Mouse (Mus musculus) embryonic facial prominence, embryonic 10.5 days (tissue): ENCODE results near the gene Arhgef18. TPM values are rescaled to one million over a fixed set of nuclear protein-coding genes. Genes with fewer than 3 reads are reported as not detected.
A peak's percentile ranks its signal among the peaks of the same experiment; 100 is the strongest.

ENCODE experiments used
- DNase-seq: peaks from one replicate; pipeline ENCODE4 v3.0.0-alpha.2; 2017; ENCODE audit warnings: low spot score
- H3K27ac ChIP-seq: fragments of 300-500 bp; sonication (generic); replicated peaks from 2 replicates; pipeline ENCODE4 v1.5.1; 2016; ENCODE audit warnings: mild to moderate bottlenecking
- H3K27me3 ChIP-seq: fragments of 300-500 bp; sonication (generic); replicated peaks from 2 replicates; pipeline ENCODE4 v1.6.1; 2016; ENCODE audit warnings: low read depth, mild to moderate bottlenecking; ENCODE audit not compliant: poor library complexity, severe bottlenecking
- H3K36me3 ChIP-seq: fragments of 300-500 bp; sonication (generic); replicated peaks from 2 replicates; pipeline ENCODE4 v1.6.1; 2016; ENCODE audit warnings: mild to moderate bottlenecking, moderate library complexity
- H3K4me1 ChIP-seq: fragments of 300-500 bp; sonication (generic); 2 replicates; pipeline ENCODE4 v1.6.1; 2016
- H3K4me3 ChIP-seq: fragments of 300-500 bp; sonication (generic); 2 replicates; pipeline ENCODE4 v1.5.1; 2016; ENCODE audit warnings: mild to moderate bottlenecking, moderate library complexity
- H3K9me3 ChIP-seq: fragments of 300-500 bp; sonication (generic); 2 replicates; pipeline ENCODE4 v1.6.1; 2016; ENCODE audit warnings: mild to moderate bottlenecking
- WGBS: fragments of 180-500 bp; shearing (Covaris S2); methylation state at CpG from one replicate; pipeline ENCODE4 v1.1.7; 2016; 5-methylcytosine and 5-hydroxymethylcytosine counted together
- polyA plus RNA-seq: library from polyadenylated mRNA; unstranded; fragments of >200 nt; fragmentation: Nextera tagmentation; extraction: Ambion mirVana; gene quantifications from 2 replicates; pipeline ENCODE4 v1.2.1, GENCODE M21; 2016

Gene Arhgef18
- polyA plus RNA-seq, 1 experiment from 2014 or later = 9.6 TPM

DNA sequence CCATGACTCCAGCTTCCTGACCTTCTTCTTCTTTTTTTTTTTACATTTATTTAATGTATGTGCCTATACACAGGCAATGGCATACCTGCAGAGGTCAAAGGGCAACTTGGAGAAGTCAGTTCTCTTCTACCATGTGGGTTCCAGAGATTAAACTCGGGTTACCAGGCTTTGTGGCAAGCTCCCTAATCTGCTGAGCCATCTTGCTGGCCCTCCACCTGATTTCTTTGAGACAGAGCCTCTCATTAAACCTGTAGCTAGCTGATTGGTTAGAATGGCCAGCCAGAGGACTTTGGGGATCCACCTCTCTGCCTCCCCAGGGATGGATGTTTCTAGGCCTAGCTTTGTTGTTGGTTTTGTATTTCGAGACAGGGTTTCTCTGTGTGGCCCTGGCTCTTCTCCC lies 18.3 kb downstream of the Arhgef18 start:
- DNase-seq = no peak

DNA sequence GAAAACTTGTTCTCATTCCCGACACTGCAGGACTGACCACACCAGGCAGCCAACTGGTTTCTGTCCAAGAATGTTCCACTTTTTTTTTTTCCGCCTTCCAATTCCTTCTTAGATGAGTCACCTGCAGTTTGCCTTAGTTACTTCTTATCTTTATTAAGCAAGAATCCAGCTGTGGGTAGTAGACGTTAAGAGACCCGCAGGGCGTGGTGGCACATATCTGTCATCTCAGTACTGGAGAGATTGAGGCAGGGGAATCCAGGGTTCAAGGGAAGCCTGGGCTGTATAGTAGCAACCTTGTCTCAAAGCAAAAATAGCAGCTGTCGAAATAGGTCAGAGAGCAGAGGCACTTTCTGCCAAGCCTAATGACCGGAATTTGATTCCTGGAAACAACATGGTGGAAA lies 19.1 kb downstream of the Arhgef18 start:
- peaks cover 25% of the 10 kb centered on the region for H3K4me1 ChIP-seq
- H3K36me3 ChIP-seq = no peaks in the 10 kb centered on the region; the same call in 1 of the 2 replicates
- 90% methylated on average over 7 of the region's 7 CpGs for WGBS
- H3K9me3 ChIP-seq = no peaks in the 10 kb centered on the region
- no peak overlapping the region for H3K4me3 ChIP-seq
- no peak overlapping the region for H3K27ac ChIP-seq
- no peaks in the 10 kb centered on the region for H3K27me3 ChIP-seq
- no peak for DNase-seq

More for the DNA sequence above, 18.3 kb downstream of the Arhgef18 start:
- Histone ChIP-seq H3K27ac (no peak overlapping the region), H3K36me3 (peaks cover 5% of the 10 kb centered on the region), H3K27me3 (no peaks in the 10 kb centered on the region), H3K4me3 (no peak overlapping the region), H3K4me1 (peaks cover 17% of the 10 kb centered on the region), H3K9me3 (no peaks in the 10 kb centered on the region)
- WGBS = 77% methylated on average over 2 of the region's 2 CpGs

DNA sequence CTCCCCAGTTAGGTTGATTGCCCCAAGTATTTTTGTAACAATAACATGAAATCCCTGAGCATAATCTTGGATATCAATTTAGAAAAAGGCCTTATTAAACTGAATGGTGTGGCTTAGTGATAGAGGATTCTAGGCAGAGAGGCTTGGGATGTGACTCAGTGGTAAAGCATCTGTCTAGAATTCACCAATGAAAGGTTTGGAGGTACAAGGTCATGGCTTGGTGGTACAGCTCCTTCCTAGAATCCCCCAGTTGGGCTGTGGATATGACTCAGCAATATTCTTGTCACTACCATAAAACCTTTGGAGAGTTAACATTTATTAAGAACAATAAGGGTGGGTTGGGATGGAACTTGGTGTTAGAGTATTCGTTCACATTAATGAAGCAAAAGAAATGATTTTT lies 20.0 kb downstream of the Arhgef18 start:
- H3K9me3 ChIP-seq = no peaks in the 10 kb centered on the region
- H3K4me1 ChIP-seq = peaks cover 34% of the 10 kb centered on the region
- no peaks in the 10 kb centered on the region for H3K27me3 ChIP-seq
- WGBS = 91% methylated on average over 1 of the region's 1 CpGs
- no peak overlapping the region for H3K27ac ChIP-seq
- no peak overlapping the region for H3K4me3 ChIP-seq
- H3K36me3 ChIP-seq = no peaks in the 10 kb centered on the region; the same call in 1 of the 2 replicates
- DNase-seq = no peak

DNA sequence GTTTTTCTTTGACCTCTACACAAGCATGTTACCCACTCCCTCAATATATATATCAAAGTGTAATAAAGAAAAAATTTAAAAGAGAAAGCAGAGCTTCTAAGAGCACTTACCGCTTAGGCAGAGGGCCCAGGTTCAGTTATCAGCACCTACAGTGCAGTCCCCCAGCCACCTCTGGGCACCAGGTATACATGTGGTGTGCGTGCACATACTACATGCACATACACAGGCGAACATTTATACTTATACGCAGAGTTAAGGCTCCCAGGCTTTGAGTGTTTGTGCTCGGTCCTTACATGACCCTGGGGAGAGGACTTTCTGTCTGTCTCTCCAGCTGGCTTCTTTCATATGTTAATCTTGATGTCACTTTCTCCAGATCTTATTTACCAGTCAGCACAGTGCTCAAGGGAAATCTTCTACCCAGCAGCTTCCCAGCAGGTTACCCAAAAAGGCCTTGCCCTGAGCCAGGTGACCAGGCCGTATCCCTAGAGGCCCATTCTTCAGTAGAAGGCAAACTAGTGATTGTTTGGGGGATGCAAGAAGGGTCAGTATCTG lies 21.9 kb downstream of the Arhgef18 start:
- peaks cover 39% of the 10 kb centered on the region for H3K4me1 ChIP-seq
- no peak for DNase-seq
- WGBS = 58% methylated on average over 6 of the region's 6 CpGs

DNA sequence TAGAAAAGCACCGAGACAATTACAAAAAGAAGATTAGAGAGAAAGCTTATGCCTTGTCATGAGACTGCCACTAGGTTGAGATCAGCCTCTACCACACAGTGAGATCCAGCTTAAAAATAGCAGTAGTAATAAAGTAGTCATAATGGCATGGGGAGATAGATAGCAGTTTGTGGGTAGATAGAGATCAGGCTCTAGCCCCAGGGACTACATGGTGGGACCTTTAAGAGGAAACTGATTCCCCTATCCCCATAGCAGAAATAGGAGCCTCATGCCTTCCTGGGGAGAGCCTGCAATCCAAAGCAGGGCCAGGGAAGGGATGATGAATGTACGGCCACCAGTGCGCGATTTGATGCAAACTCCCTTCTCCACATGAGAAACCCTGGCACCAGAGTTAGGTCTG lies 22.5 kb downstream of the Arhgef18 start:
- no peak for DNase-seq
- Histone ChIP-seq H3K36me3 (peaks cover 3% of the 10 kb centered on the region; the same call in 1 of the 2 replicates), H3K27ac (no peak overlapping the region), H3K27me3 (no peaks in the 10 kb centered on the region), H3K4me1 (peaks cover 39% of the 10 kb centered on the region), H3K9me3 (no peaks in the 10 kb centered on the region), H3K4me3 (no peak overlapping the region)
- 64% methylated on average over 4 of the region's 4 CpGs for WGBS

More for the DNA sequence above, 21.9 kb downstream of the Arhgef18 start:
- Histone ChIP-seq H3K9me3 (no peaks in the 10 kb centered on the region), H3K27me3 (no peaks in the 10 kb centered on the region), H3K27ac (no peak overlapping the region), H3K36me3 (no peaks in the 10 kb centered on the region; the same call in 1 of the 2 replicates), H3K4me3 (no peak overlapping the region)

DNA sequence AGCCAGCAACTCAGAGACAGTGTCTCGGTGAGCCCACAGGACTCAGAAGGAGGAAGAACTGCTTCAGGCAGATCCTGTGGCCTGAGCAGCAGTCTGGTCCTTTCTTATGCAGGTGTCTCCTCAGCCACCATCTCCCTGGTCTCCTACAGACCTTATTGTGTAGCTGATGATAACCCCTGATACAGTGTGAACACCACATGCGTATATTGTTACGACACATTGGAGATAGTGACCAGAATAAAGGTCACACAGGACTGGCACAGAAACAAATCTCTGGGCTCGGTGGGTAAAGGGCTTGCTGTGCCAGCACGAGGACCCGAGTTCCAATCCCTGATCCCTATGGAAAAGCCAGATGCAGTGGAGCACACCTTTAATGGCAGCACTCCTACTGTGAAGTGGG lies 22.9 kb downstream of the Arhgef18 start:
- DNase-seq = no peak
- Histone ChIP-seq H3K4me1 (peaks cover 39% of the 10 kb centered on the region), H3K4me3 (no peak overlapping the region), H3K27ac (no peak overlapping the region), H3K36me3 (peaks cover 7% of the 10 kb centered on the region; the same call in 1 of the 2 replicates), H3K9me3 (no peaks in the 10 kb centered on the region), H3K27me3 (no peaks in the 10 kb centered on the region)
- WGBS = 87% methylated on average over 6 of the region's 6 CpGs

DNA sequence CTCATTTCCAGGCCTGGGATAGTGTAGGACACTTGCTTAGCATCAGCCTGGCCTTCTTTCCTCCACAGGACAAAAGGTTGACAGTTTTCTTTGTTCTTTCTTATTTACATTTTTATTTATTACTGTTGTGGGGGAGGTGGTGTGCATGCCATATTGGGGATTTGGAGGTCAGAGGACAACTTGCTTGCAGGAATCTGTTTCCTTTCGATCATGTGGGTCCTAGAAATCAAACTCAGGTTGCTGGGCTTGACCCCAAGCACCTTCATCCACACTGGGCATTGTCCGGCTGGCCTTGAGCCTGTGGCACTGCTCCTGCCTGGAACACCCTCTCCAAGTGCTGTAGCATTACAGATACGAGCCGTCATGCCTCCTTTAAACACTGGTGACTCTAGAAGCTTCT lies 24.0 kb downstream of the Arhgef18 start:
- Histone ChIP-seq H3K4me3 (no peak overlapping the region), H3K27ac (peak overlapping the region; percentile 63; the same call in 1 of the 2 replicates), H3K9me3 (no peaks in the 10 kb centered on the region), H3K36me3 (peaks cover 7% of the 10 kb centered on the region; the same call in 1 of the 2 replicates), H3K4me1 (peaks cover 39% of the 10 kb centered on the region), H3K27me3 (no peaks in the 10 kb centered on the region)
- DNase-seq = no peak
- 23% methylated on average over 4 of the region's 4 CpGs for WGBS

DNA sequence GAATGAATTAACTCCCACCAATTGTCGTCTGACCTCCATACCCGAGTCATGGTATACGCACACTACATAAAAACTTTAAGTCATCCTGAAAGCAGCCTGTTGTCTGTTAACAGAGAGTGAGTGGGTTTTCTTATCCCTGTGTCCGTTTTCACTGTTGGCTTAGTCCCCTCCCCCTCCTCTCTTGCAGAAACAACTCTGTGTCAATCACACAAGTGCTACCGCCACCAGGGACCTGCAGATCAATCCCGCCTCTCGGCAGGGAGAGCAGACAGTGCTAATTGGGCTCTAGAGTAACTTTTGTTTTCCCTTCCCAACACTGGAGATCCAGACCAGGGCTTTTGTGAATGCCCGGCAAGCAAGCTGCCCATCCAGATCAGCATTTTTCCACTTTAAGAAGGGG lies 24.6 kb downstream of the Arhgef18 start:
- peak; percentile 60 for DNase-seq
- H3K4me3 ChIP-seq = 0 out of 2 replicates have a peak overlapping the region, but pooled peaks have one; percentile 1
- 3% methylated on average over 8 of the region's 8 CpGs for WGBS
- H3K27ac ChIP-seq = peak overlapping the region; percentile 63
- H3K4me1 ChIP-seq = peaks cover 39% of the 10 kb centered on the region
- peaks cover 7% of the 10 kb centered on the region; the same call in 1 of the 2 replicates for H3K36me3 ChIP-seq
- no peaks in the 10 kb centered on the region for H3K27me3 ChIP-seq
- H3K9me3 ChIP-seq = no peaks in the 10 kb centered on the region

DNA sequence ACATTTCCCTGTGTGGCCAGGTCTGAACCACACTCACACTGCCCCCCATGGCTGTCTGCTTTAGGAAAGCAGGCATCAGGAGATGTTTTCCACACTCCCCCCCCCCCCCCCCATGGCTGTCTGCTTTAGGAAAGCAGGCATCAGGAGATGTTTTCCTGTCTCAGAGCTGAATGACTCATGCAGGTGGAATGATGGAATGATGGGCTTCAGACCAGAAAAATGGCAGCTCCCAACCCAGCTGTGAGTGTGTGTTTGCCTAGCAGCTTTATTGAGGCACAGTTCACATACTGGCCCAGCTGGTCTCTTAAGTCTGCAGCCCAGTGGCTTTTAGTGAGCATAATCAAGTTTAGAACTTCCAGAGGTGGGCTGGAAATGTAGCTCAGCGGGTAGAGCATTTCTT lies 25.3 kb downstream of the Arhgef18 start:
- Histone ChIP-seq H3K36me3 (peaks cover 7% of the 10 kb centered on the region; the same call in 1 of the 2 replicates), H3K27me3 (no peaks in the 10 kb centered on the region), H3K4me1 (peaks cover 39% of the 10 kb centered on the region), H3K4me3 (no peak overlapping the region), H3K9me3 (no peaks in the 10 kb centered on the region), H3K27ac (peak overlapping the region; percentile 63; the same call in 1 of the 2 replicates)
- DNase-seq = peak; percentile 26
- WGBS = 79% methylated on average over 1 of the region's 1 CpGs

DNA sequence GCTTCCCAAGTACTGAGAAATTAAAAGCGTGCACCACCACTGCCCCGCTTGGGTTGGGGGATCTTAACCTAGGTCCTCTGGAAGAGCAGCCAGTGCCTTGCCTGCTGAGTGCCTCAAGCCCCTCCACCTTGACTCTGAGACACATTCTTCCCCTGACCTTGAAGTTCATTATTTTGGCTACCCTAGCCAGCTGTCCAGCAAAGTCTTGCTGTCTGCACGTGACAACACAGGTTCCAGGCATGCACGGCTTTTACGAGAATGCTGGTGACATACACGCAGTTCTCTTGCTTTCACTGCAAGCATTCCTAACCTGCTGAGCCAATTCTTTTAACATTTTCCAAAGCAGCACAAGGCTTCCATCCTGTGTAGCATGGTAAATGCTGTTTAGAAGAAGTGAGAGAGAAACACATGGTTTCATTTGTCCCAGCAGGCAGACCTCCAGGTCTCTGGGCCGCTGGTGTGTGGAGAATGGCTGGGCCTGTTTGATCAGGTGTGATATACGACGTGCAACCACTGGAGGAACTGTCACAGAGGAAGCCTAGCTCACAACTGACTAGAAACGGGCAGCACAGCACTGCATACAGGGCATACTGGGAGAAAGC lies 27.4 kb downstream of the Arhgef18 start:
- no peak overlapping the region for H3K27ac ChIP-seq
- H3K4me3 ChIP-seq = no peak overlapping the region
- no peaks in the 10 kb centered on the region for H3K9me3 ChIP-seq
- H3K36me3 ChIP-seq = peaks cover 7% of the 10 kb centered on the region; the same call in 1 of the 2 replicates
- 84% methylated on average over 10 of the region's 10 CpGs for WGBS
- no peak for DNase-seq
- H3K27me3 ChIP-seq = no peaks in the 10 kb centered on the region
- peaks cover 32% of the 10 kb centered on the region for H3K4me1 ChIP-seq

DNA sequence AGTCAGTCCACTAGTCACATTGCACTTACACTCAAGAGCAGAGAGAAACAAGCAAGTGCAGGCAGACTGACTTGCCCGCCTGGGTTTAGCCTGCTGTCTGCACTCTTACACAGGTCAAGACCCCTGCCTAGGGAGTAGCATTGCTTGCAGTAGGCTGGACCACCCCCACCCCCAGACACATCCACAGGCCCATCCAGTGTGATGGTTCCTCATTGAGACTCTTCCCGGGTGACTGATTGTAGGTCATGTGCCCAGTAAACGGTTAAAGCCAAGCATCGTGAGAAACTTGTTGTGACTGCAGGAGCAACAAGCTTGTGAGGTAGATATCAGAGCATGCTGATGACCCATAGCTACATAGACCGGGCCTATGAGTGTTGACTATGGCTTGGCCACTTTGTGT lies 28.7 kb downstream of the Arhgef18 start:
- peaks cover 7% of the 10 kb centered on the region; the same call in 1 of the 2 replicates for H3K36me3 ChIP-seq
- H3K4me1 ChIP-seq = peaks cover 22% of the 10 kb centered on the region
- no peak overlapping the region for H3K27ac ChIP-seq
- H3K4me3 ChIP-seq = no peak overlapping the region
- no peaks in the 10 kb centered on the region for H3K27me3 ChIP-seq
- H3K9me3 ChIP-seq = no peaks in the 10 kb centered on the region
- no peak for DNase-seq
- WGBS = 89% methylated on average over 5 of the region's 5 CpGs

DNA sequence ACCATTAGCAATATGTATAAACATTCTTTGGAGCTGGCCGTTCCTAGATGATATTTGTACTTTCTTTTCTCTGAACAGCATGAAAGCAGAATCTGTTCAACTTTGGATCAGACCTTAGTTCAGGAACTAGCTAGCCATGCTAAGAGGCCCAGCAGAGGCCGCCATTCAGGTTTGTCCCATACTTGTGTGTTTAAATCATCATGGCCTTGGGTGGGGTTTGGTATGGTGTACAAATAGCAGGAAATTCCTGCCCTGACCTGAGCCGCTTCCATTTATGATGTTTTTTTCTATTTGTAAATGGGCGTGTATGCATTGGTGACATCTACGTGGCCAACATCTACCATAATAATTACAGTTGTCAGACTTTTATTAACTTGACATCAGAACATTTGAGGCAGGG lies 32.4 kb downstream of the Arhgef18 start:
- H3K27ac ChIP-seq = no peak overlapping the region
- no peak overlapping the region for H3K4me3 ChIP-seq
- H3K36me3 ChIP-seq = peaks cover 35% of the 10 kb centered on the region
- H3K27me3 ChIP-seq = no peaks in the 10 kb centered on the region
- H3K9me3 ChIP-seq = no peaks in the 10 kb centered on the region
- no peak for DNase-seq
- H3K4me1 ChIP-seq = no peaks in the 10 kb centered on the region; the same call in 1 of the 2 replicates
- WGBS = 92% methylated on average over 5 of the region's 5 CpGs

DNA sequence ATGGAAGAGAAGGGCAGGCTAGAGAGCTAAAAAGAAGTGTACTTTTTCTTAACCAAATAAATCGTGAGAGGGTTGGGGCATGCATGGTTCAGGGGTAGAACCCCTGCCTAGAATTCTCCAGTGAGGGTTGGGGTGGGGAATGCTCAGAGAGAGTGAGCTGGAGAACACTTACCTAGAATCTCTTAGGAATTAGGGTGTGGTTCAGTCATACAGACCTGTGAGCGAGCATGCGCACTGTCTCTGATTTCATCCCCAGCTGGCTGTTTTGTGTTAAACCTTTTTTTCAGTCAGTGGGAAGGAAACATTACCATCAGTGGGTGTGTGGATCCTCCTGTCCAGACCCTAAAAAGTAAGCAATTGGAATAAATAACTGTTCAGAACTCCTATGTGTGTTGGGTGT lies 33.4 kb downstream of the Arhgef18 start:
- no peaks in the 10 kb centered on the region for H3K4me1 ChIP-seq
- no peaks in the 10 kb centered on the region for H3K27me3 ChIP-seq
- H3K27ac ChIP-seq = no peak overlapping the region
- no peak for DNase-seq
- no peaks in the 10 kb centered on the region for H3K9me3 ChIP-seq
- peaks cover 41% of the 10 kb centered on the region for H3K36me3 ChIP-seq
- WGBS = 87% methylated on average over 3 of the region's 3 CpGs
- no peak overlapping the region for H3K4me3 ChIP-seq
